Mouse (Mus musculus): Measurements from ENCODE around the gene Ptger3.

- TF ChIP-seq CTCF (IDR thresholded peaks at IDR 0.05; ENCODE audit: insufficient read depth, low read depth, low read length) (no peak), POLR2A (IDR thresholded peaks at IDR 0.05; ENCODE audit: insufficient read depth, low read depth, low read length) (no peak)
Observed at GRCm38 (mm10) chr3:157549323-157549722, 17.4 kb upstream of the Ptger3 start.

All from olfactory bulb, adult 2 months (tissue).